Comparison of ENCODE assay signal across 8 mouse cellular contexts in genomic region chr14:20735052-20735451, GRCm38 (mm10). TPM values are rescaled to one million over a fixed set of nuclear protein-coding genes. Genes with fewer than 3 reads are reported as not detected.
DNase-seq lines count a peak whose midpoint lies in the region; ATAC-seq and TF ChIP-seq lines count a peak whose summit lies in the region.

No protein-coding gene starts in this region.

- no peaks in the 10 kb centered on the region for H3K27me3 ChIP-seq in hindbrain, embryonic 10.5 days (ENCODE audit: insufficient read depth, poor library complexity, severe bottlenecking)
- H3K27me3 ChIP-seq in hindbrain, embryonic 11.5 days (ENCODE audit: control insufficient read depth, insufficient read depth, low read length) = no peaks in the 10 kb centered on the region
- H3K27me3 ChIP-seq in G1E (ENCODE audit: insufficient read depth, low read length) = no peaks in the 10 kb centered on the region
- no peaks in the 10 kb centered on the region for H3K27me3 ChIP-seq in embryonic facial prominence, embryonic 15.5 days
- H3K27me3 ChIP-seq in liver, embryonic 13.5 days = no peaks in the 10 kb centered on the region

- H3K9ac ChIP-seq in hindbrain, embryonic 11.5 days (ENCODE audit: low read depth, low read length) = no peak overlapping the region
- no peak overlapping the region for H3K9ac ChIP-seq in embryonic facial prominence, embryonic 15.5 days
- H3K9ac ChIP-seq in liver, embryonic 13.5 days = peak overlapping the region; percentile 93; the same call in 1 of the 2 replicates

- no peak for DNase-seq in hindbrain, embryonic 10.5 days (ENCODE audit: low spot score)
- no peak for DNase-seq in hindbrain, embryonic 11.5 days (ENCODE audit: low spot score)
- DNase-seq in G1E (ENCODE audit: low spot score) = no peak
- no peak for DNase-seq in liver, embryonic 13.5 days
- DNase-seq in spleen, postnatal 10 days (ENCODE audit: low spot score in 2 of 2) = no peak
- no peak for DNase-seq in frontal cortex, postnatal 10 days (ENCODE audit: low spot score in 2 of 2)
- DNase-seq in left cerebral cortex, adult 8-10 months (ENCODE audit: low spot score in 2 of 2) = no peak

- no peak for TF ChIP-seq CTCF in G1E (IDR thresholded peaks at IDR 0.05; ENCODE audit: low read depth, low read length)

- no peaks in the 10 kb centered on the region for H3K9me3 ChIP-seq in hindbrain, embryonic 10.5 days
- H3K9me3 ChIP-seq in hindbrain, embryonic 11.5 days (ENCODE audit: control insufficient read depth, low read length) = no peaks in the 10 kb centered on the region
- no peaks in the 10 kb centered on the region for H3K9me3 ChIP-seq in G1E (replicated peaks)
- no peaks in the 10 kb centered on the region for H3K9me3 ChIP-seq in embryonic facial prominence, embryonic 15.5 days (replicated peaks)
- H3K9me3 ChIP-seq in liver, embryonic 13.5 days (replicated peaks) = no peaks in the 10 kb centered on the region

- 77% methylated on average over 2 of the region's 2 CpGs for WGBS in hindbrain, embryonic 10.5 days
- WGBS in hindbrain, embryonic 11.5 days = 73% methylated on average over 2 of the region's 2 CpGs
- 60% methylated on average over 2 of the region's 2 CpGs for WGBS in embryonic facial prominence, embryonic 15.5 days
- 42% methylated on average over 2 of the region's 2 CpGs for WGBS in liver, embryonic 13.5 days (ENCODE audit: insufficient replicate concordance)

- H3K4me2 ChIP-seq in hindbrain, embryonic 11.5 days (replicated peaks; ENCODE audit: low read depth, low read length) = no peak overlapping the region
- H3K4me2 ChIP-seq in embryonic facial prominence, embryonic 15.5 days (replicated peaks) = no peak overlapping the region
- peak overlapping the region; percentile 94 for H3K4me2 ChIP-seq in liver, embryonic 13.5 days

- H3K36me3 ChIP-seq in hindbrain, embryonic 10.5 days = peaks cover 74% of the 10 kb centered on the region
- no peaks in the 10 kb centered on the region; the same call in none of the 2 replicates for H3K36me3 ChIP-seq in hindbrain, embryonic 11.5 days (ENCODE audit: control insufficient read depth, insufficient read depth, low read length)
- H3K36me3 ChIP-seq in G1E (replicated peaks) = peaks cover 76% of the 10 kb centered on the region
- H3K36me3 ChIP-seq in embryonic facial prominence, embryonic 15.5 days = peaks cover 56% of the 10 kb centered on the region
- H3K36me3 ChIP-seq in liver, embryonic 13.5 days = peaks cover 59% of the 10 kb centered on the region

- no peak overlapping the region for H3K4me3 ChIP-seq in hindbrain, embryonic 10.5 days
- H3K4me3 ChIP-seq in hindbrain, embryonic 11.5 days (ENCODE audit: low read depth, low read length) = no peak overlapping the region
- H3K4me3 ChIP-seq in G1E (ENCODE audit: low read depth, low read length) = peak overlapping the region; percentile 14; the same call in 1 of the 2 replicates
- no peak overlapping the region for H3K4me3 ChIP-seq in embryonic facial prominence, embryonic 15.5 days (replicated peaks)
- H3K4me3 ChIP-seq in liver, embryonic 13.5 days (replicated peaks) = no peak overlapping the region

- H3K4me1 ChIP-seq in hindbrain, embryonic 10.5 days (replicated peaks) = peaks cover 29% of the 10 kb centered on the region
- 0 out of 2 replicates have a peak, but pooled peaks cover 2% of the 10 kb centered on the region for H3K4me1 ChIP-seq in hindbrain, embryonic 11.5 days (replicated peaks; ENCODE audit: control insufficient read depth, insufficient read depth, low read length)
- peaks cover 58% of the 10 kb centered on the region for H3K4me1 ChIP-seq in G1E (ENCODE audit: insufficient read depth, low read depth, low read length)
- H3K4me1 ChIP-seq in embryonic facial prominence, embryonic 15.5 days = peaks cover 35% of the 10 kb centered on the region
- peaks cover 68% of the 10 kb centered on the region for H3K4me1 ChIP-seq in liver, embryonic 13.5 days (replicated peaks)

- ATAC-seq in hindbrain, embryonic 11.5 days (ENCODE audit: low FRiP score) = no peak
- no peak for ATAC-seq in G1E (ENCODE audit: extremely low read depth, insufficient number of reproducible peaks, low FRiP score, poor library complexity, severe bottlenecking)
- ATAC-seq in embryonic facial prominence, embryonic 15.5 days (ENCODE audit: insufficient number of reproducible peaks, low FRiP score, low TSS enrichment, low read depth) = no peak
- ATAC-seq in liver, embryonic 13.5 days (ENCODE audit: low read depth) = no peak

- H3K27ac ChIP-seq in hindbrain, embryonic 10.5 days = peak overlapping the region; percentile 99; the same call in 1 of the 2 replicates
- H3K27ac ChIP-seq in hindbrain, embryonic 11.5 days (ENCODE audit: low read depth, low read length) = no peak overlapping the region
- peak overlapping the region; percentile 92; the same call in 1 of the 2 replicates for H3K27ac ChIP-seq in embryonic facial prominence, embryonic 15.5 days (replicated peaks)
- peak overlapping the region; percentile 95; the same call in 1 of the 2 replicates for H3K27ac ChIP-seq in liver, embryonic 13.5 days

RNA-seq across cellular contexts. Expression of gene Ndst2, which starts 0.7 kb away (rescaled TPM):
- polyA plus RNA-seq in hindbrain, embryonic 10.5 days (2016; fragmentation: Nextera tagmentation; extraction: Ambion mirVana) = 23.3 and 28.3 TPM in 2 replicates
- 20.2 and 21.0 TPM in 2 replicates for polyA plus RNA-seq in hindbrain, embryonic 11.5 days (2014; fragmentation: Nextera tagmentation; extraction: Ambion mirVana)
- 195 and 204 TPM in 2 replicates for total RNA-seq in G1E (2014; fragmentation: Nextera tagmentation)
- total RNA-seq in G1E (2017) = 227 and 232 TPM in 2 replicates
- 61.4 and 72.2 TPM in 2 replicates for polyA plus RNA-seq in G1E (2012)
- 35.1 and 38.8 TPM in 2 replicates for polyA plus RNA-seq in embryonic facial prominence, embryonic 15.5 days (2015; fragmentation: Nextera tagmentation; extraction: Ambion mirVana)
- polyA plus RNA-seq in liver, embryonic 13.5 days (2015; fragmentation: Nextera tagmentation; extraction: Ambion mirVana) = 14.2 and 16.6 TPM in 2 replicates
- 10 to 100 TPM; 17.3 to 22.4 (median 20.1) TPM for total RNA-seq in left cerebral cortex, adult 8-10 months (2022)

RNA-seq across cellular contexts. Expression of gene Zswim8, which starts 27.7 kb away (rescaled TPM):
- polyA plus RNA-seq in hindbrain, embryonic 10.5 days (2016; fragmentation: Nextera tagmentation; extraction: Ambion mirVana) = 32.5 and 40.3 TPM in 2 replicates
- 25.2 and 32.7 TPM in 2 replicates for polyA plus RNA-seq in hindbrain, embryonic 11.5 days (2014; fragmentation: Nextera tagmentation; extraction: Ambion mirVana)
- total RNA-seq in G1E (2014; fragmentation: Nextera tagmentation) (41.1 and 41.2 TPM in 2 replicates), G1E (2017) (16.7 and 19.1 TPM in 2 replicates)
- polyA plus RNA-seq in G1E (2012) = 31.5 and 35.7 TPM in 2 replicates
- 38.6 and 40.1 TPM in 2 replicates for polyA plus RNA-seq in embryonic facial prominence, embryonic 15.5 days (2015; fragmentation: Nextera tagmentation; extraction: Ambion mirVana)
- 4.0 and 4.6 TPM in 2 replicates for polyA plus RNA-seq in liver, embryonic 13.5 days (2015; fragmentation: Nextera tagmentation; extraction: Ambion mirVana)
- total RNA-seq in left cerebral cortex, adult 8-10 months (2022) = 100 to 1,000 TPM; 149 to 168 (median 158) TPM

RNA-seq across cellular contexts. Expression of gene Chchd1, which starts 32.2 kb away (rescaled TPM):
- 250 and 263 TPM in 2 replicates for polyA plus RNA-seq in hindbrain, embryonic 10.5 days (2016; fragmentation: Nextera tagmentation; extraction: Ambion mirVana)
- polyA plus RNA-seq in hindbrain, embryonic 11.5 days (2014; fragmentation: Nextera tagmentation; extraction: Ambion mirVana) = 210 and 223 TPM in 2 replicates
- total RNA-seq in G1E (2014; fragmentation: Nextera tagmentation) (43.0 and 53.6 TPM in 2 replicates), G1E (2017) (135 and 152 TPM in 2 replicates)
- 8.4 and 8.7 TPM in 2 replicates for polyA plus RNA-seq in G1E (2012)
- polyA plus RNA-seq in embryonic facial prominence, embryonic 15.5 days (2015; fragmentation: Nextera tagmentation; extraction: Ambion mirVana) = 166 and 171 TPM in 2 replicates
- 133 and 150 TPM in 2 replicates for polyA plus RNA-seq in liver, embryonic 13.5 days (2015; fragmentation: Nextera tagmentation; extraction: Ambion mirVana)
- total RNA-seq in left cerebral cortex, adult 8-10 months (2022) = 10 to 100 TPM; 44.0 to 50.6 (median 49.5) TPM

RNA-seq across cellular contexts. Expression of gene Fut11, which starts 40.3 kb away (rescaled TPM):
- 20.1 and 20.7 TPM in 2 replicates for polyA plus RNA-seq in hindbrain, embryonic 10.5 days (2016; fragmentation: Nextera tagmentation; extraction: Ambion mirVana)
- 16.7 and 22.9 TPM in 2 replicates for polyA plus RNA-seq in hindbrain, embryonic 11.5 days (2014; fragmentation: Nextera tagmentation; extraction: Ambion mirVana)
- total RNA-seq in G1E (2014; fragmentation: Nextera tagmentation) = 3.5 and 4.6 TPM in 2 replicates
- total RNA-seq in G1E (2017) = 7.8 and 8.3 TPM in 2 replicates
- 4.1 and 5.0 TPM in 2 replicates for polyA plus RNA-seq in G1E (2012)
- 32.3 and 34.2 TPM in 2 replicates for polyA plus RNA-seq in embryonic facial prominence, embryonic 15.5 days (2015; fragmentation: Nextera tagmentation; extraction: Ambion mirVana)
- 6.5 and 7.3 TPM in 2 replicates for polyA plus RNA-seq in liver, embryonic 13.5 days (2015; fragmentation: Nextera tagmentation; extraction: Ambion mirVana)
- total RNA-seq in left cerebral cortex, adult 8-10 months (2022) = 10 to 100 TPM; 14.4 to 15.4 (median 15.1) TPM

RNA-seq across cellular contexts. Expression of gene Camk2g, which starts 58.8 kb away (rescaled TPM):
- polyA plus RNA-seq in hindbrain, embryonic 10.5 days (2016; fragmentation: Nextera tagmentation; extraction: Ambion mirVana) = 38.2 and 48.8 TPM in 2 replicates
- polyA plus RNA-seq in hindbrain, embryonic 11.5 days (2014; fragmentation: Nextera tagmentation; extraction: Ambion mirVana) = 44.2 and 46.8 TPM in 2 replicates
- 29.4 and 30.3 TPM in 2 replicates for total RNA-seq in G1E (2014; fragmentation: Nextera tagmentation)
- 37.4 and 40.4 TPM in 2 replicates for total RNA-seq in G1E (2017)
- polyA plus RNA-seq in G1E (2012) = 30.2 and 35.9 TPM in 2 replicates
- 54.3 and 56.3 TPM in 2 replicates for polyA plus RNA-seq in embryonic facial prominence, embryonic 15.5 days (2015; fragmentation: Nextera tagmentation; extraction: Ambion mirVana)
- polyA plus RNA-seq in liver, embryonic 13.5 days (2015; fragmentation: Nextera tagmentation; extraction: Ambion mirVana) = 10.6 and 10.7 TPM in 2 replicates
- total RNA-seq in left cerebral cortex, adult 8-10 months (2022) = 100 to 1,000 TPM; 341 to 406 (median 386) TPM

Comparison
In these comparisons a context has a peak if more than half of its experiments do, and no peak if none do; other contexts are left out.
1. RNA of gene Chchd1, which starts 32.2 kb away (polyA plus RNA-seq): 250 to 263 TPM in hindbrain, embryonic 10.5 days, 210 to 223 TPM in hindbrain, embryonic 11.5 days, 166 to 171 TPM in embryonic facial prominence, embryonic 15.5 days and 133 to 150 TPM in liver, embryonic 13.5 days; 8.4 to 8.7 TPM in G1E; every median in the first group is over 10 times any median in the second.